Mouse (Mus musculus): ENCODE results near the gene Olfr59.

The Olfr59 gene

DNA sequence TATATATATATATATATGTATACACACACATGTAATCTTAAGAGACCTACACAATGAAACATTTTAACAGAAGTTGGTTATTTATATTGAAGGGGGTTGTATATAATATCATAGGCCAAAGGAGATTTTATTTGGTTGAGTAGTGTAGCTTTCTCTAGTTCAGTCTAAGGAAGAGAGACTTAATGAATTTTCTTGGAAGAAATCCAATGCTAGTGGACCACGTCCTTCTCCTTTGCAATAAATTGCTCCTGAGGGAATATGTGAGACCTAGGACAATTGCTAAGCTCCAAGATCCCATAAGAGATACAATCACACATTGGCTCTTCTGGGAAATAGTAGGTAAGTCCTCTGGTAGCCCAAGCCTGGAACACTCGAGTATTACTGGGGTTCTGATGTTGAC is at the start of gene Olfr59:
Gene Olfr59 (plus strand): TSS at position 301 of the 400 bp plus-strand sequence.
- in situ Hi-C loops (cut with MboI; ENCODE audit: low pct_unique_long_range_greater_than_20kb in 1 of 2, low sequenced_read_pairs in 2 of 2, unreplicated experiment in 1 of 2): no loop called here

DNA sequence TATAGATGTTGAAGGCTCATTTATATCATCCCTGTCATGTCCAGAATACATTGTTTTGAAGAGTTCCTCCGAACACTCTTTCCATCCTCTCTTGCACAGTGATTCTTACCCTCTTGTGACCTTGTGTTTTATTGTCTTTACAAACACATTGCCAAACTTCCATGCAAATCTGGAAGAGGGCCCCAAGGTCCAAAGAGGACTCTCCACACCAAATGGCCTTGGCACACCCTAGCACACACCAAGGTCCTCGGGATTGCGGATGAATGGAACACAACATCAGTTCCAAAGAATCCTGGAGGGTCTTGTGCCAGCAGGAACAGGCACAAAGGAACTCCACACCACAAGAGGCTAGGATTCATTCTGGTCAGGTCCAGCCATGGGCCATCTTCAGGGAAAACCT is 42.3 kb upstream of the Olfr59 start:
- in situ Hi-C loops (cut with MboI; ENCODE audit: low pct_unique_long_range_greater_than_20kb in 1 of 2, low sequenced_read_pairs in 2 of 2, unreplicated experiment in 1 of 2): no loop called here

DNA sequence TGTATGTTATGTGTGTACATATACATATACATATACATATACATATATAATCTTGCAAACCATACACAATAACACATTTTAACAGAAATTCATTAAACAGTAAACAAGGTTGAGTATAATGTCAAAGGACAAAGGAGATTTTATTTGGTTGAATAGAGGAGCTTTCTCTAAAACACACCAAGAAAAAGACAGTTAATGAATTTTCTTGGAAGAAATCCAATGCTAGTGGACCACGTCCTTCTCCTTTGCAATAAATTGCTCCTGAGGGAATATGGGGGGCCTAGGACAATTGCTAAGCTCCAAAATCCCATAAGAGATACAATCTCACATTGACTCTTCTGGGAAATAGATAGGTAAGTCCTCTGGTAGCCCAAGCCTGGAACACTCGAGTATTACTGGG is 24.0 kb upstream of the Olfr59 start, which contains the start of gene Olfr406:
Gene Olfr406 (plus strand): TSS at position 301 of the 400 bp plus-strand sequence.
- in situ Hi-C loops (cut with MboI; ENCODE audit: low pct_unique_long_range_greater_than_20kb in 1 of 2, low sequenced_read_pairs in 2 of 2, unreplicated experiment in 1 of 2): no loop called here

DNA sequence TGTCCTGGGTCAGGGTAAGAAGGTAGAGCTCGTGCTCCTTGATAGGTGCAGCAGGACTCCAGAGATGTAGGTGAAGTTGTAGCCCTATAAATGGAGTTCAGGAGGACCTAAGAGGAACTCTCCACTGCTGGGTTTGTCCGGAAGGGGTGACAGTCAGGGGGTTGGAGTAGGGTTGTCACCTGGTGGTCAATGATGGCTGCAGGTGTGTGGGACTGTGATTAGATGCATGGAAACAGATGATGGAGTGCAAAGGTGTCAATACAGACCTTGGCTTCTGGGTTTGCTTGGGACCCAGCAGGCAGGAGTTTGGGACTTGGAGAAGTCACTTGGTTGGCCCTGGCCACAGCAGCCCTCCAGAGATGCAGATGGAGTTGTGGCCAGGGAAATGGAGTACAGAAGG is 3.7 kb downstream of the Olfr59 start:
- in situ Hi-C loops (cut with MboI; ENCODE audit: low pct_unique_long_range_greater_than_20kb in 1 of 2, low sequenced_read_pairs in 2 of 2, unreplicated experiment in 1 of 2): no loop called here

DNA sequence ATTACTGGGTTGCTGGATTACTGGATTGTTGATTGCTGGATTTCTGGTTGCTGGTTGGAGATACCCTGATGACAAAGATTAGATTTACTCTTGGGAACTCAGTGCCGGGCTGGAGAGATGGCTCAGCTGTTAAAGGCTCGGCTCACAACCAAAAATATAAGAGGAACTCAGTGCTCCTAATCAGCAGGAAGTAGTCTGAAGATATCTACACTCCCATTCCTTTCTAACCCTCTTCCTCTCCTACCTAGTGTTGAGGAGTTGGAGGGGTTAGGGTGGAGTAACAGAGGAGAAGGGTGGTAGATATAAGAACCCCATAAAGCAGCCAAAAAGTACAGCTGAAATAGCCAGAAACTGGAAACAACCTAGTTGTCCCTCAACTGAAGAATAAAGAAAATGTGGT is 42.5 kb downstream of the Olfr59 start:
- in situ Hi-C loops (cut with MboI; ENCODE audit: low pct_unique_long_range_greater_than_20kb in 1 of 2, low sequenced_read_pairs in 2 of 2, unreplicated experiment in 1 of 2): no loop called here

DNA sequence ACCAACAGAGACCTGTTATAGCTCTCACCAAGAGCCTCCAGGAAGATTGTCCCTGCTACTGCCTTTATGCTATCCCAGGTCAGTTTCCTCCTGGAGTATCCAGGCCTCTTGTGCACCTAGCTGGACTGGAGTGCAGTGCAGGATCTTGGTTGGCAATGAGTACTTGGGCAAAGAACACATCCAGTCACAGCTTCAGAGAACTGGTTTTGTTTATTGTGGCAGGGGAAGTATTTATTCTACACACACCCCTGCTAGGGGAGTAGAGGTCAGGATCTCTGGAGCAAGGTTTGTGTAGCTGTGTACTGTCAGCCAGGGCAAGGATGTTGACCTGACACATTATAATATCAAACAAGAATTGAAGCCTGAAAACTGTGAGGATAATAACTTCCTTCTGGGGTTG is 45.2 kb downstream of the Olfr59 start:
- in situ Hi-C loops (cut with MboI; ENCODE audit: low pct_unique_long_range_greater_than_20kb in 1 of 2, low sequenced_read_pairs in 2 of 2, unreplicated experiment in 1 of 2): no loop called here

DNA sequence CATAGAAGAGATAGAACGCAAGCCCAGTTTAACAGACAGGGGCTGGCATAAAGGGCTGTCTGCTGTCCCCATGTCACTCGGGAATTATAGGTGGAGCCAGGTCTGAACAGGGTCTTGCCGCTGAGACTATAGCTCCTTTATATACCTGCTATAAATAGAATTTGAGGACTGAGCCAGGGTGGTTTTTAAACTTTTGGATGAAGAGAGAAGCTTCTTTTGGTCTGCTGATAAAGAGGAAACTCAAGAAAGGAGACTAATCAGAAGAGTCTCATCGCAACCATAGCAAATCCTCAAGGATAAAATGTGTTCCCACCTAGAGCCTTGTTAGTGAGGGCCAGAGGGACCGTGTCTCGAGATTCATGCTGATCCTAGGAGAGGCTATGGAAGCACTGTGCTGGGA is 54.4 kb downstream of the Olfr59 start, which contains the start of gene Olfr410:
Gene Olfr410 (minus strand): TSS at position 101 of the 400 bp plus-strand sequence.
- in situ Hi-C loops (cut with MboI; ENCODE audit: low pct_unique_long_range_greater_than_20kb in 1 of 2, low sequenced_read_pairs in 2 of 2, unreplicated experiment in 1 of 2): no loop called here
